25 mouse cellular contexts compared by ENCODE assay signal in genomic region chr17:71168205-71168815, GRCm38 (mm10). TPM values are rescaled to one million over a fixed set of nuclear protein-coding genes. Genes with fewer than 3 reads are reported as not detected.
DNase-seq lines count a peak whose midpoint lies in the region; ATAC-seq and TF ChIP-seq lines count a peak whose summit lies in the region.
"Had no signal": no experiment of that assay in that cellular context is flagged by ENCODE, and none has a peak within 500 bp of the region (broad histone marks: within the 10 kb centered on the region; RNA-seq: fewer than 3 reads in every experiment).

No protein-coding gene starts in this region.

- no peak for TF ChIP-seq RAD21 in MEL (IDR thresholded peaks at IDR 0.05; ENCODE audit: low read depth, low read length)

- no peak for ATAC-seq in forebrain, embryonic 16.5 days
- 0 out of 2 replicates have a peak, but pooled peaks have one; percentile 38 for ATAC-seq in liver, embryonic 12.5 days
- ATAC-seq in liver, embryonic 11.5 days (replicated peaks; ENCODE audit: low FRiP score) = no peak
- ATAC-seq in liver, postnatal 0 days = no peak
- ATAC-seq: intestine, postnatal 0 days; lung, postnatal 0 days had no signal

- no peak overlapping the region for H3K9ac ChIP-seq in forebrain, embryonic 16.5 days (replicated peaks; ENCODE audit: low read depth, low read length)
- H3K9ac ChIP-seq in liver, embryonic 12.5 days = no peak overlapping the region
- H3K9ac ChIP-seq in liver, embryonic 11.5 days (ENCODE audit: low read depth, low read length) = no peak overlapping the region
- no peak overlapping the region for H3K9ac ChIP-seq in MEL (ENCODE audit: control insufficient read depth, low read depth, low read length, poor library complexity, severe bottlenecking)
- no peak overlapping the region for H3K9ac ChIP-seq in liver, postnatal 0 days (replicated peaks)
- H3K9ac ChIP-seq: forebrain, embryonic 12.5 days; hindbrain, embryonic 12.5 days; neural tube, embryonic 12.5 days; stomach, embryonic 15.5 days had no signal

- TF ChIP-seq POLR2A in MEL (IDR thresholded peaks at IDR 0.05; ENCODE audit: control insufficient read depth in 1 of 2, insufficient read depth in 1 of 2, low read depth in 1 of 2, low read length in 2 of 2, poor library complexity in 1 of 2) = no peak

- H3K9me3 ChIP-seq in forebrain, embryonic 10.5 days = no peaks in the 10 kb centered on the region
- H3K9me3 ChIP-seq in forebrain, embryonic 16.5 days (ENCODE audit: control insufficient read depth, low read length) = no peaks in the 10 kb centered on the region
- H3K9me3 ChIP-seq in liver, embryonic 12.5 days (replicated peaks) = no peaks in the 10 kb centered on the region
- H3K9me3 ChIP-seq in liver, embryonic 11.5 days (ENCODE audit: control insufficient read depth, low read length) = no peaks in the 10 kb centered on the region
- H3K9me3 ChIP-seq in MEL (replicated peaks; ENCODE audit: insufficient read depth, low read length) = no peaks in the 10 kb centered on the region
- no peaks in the 10 kb centered on the region for H3K9me3 ChIP-seq in liver, postnatal 0 days (ENCODE audit: low read length)
- H3K9me3 ChIP-seq: forebrain, embryonic 12.5 days; hindbrain, embryonic 12.5 days; neural tube, embryonic 12.5 days; stomach, embryonic 15.5 days had no signal

- 90% methylated on average over 5 of the region's 5 CpGs for WGBS in forebrain, embryonic 10.5 days
- 83% methylated on average over 5 of the region's 5 CpGs for WGBS in forebrain, embryonic 16.5 days
- WGBS in liver, embryonic 12.5 days (ENCODE audit: insufficient replicate concordance) = 58% methylated on average over 5 of the region's 5 CpGs
- 60% methylated on average over 5 of the region's 5 CpGs for WGBS in liver, embryonic 11.5 days
- WGBS in liver, postnatal 0 days (ENCODE audit: insufficient replicate concordance) = 76% methylated on average over 5 of the region's 5 CpGs

- no peaks in the 10 kb centered on the region for H3K79me2 ChIP-seq in MEL (ENCODE audit: control insufficient read depth, insufficient read depth, low read length, poor library complexity)

- no peaks in the 10 kb centered on the region for H3K27me3 ChIP-seq in forebrain, embryonic 10.5 days (ENCODE audit: poor library complexity, severe bottlenecking)
- no peaks in the 10 kb centered on the region for H3K27me3 ChIP-seq in forebrain, embryonic 16.5 days (replicated peaks; ENCODE audit: control insufficient read depth, insufficient read depth, low read length)
- no peaks in the 10 kb centered on the region for H3K27me3 ChIP-seq in liver, embryonic 12.5 days (replicated peaks)
- no peaks in the 10 kb centered on the region for H3K27me3 ChIP-seq in liver, embryonic 11.5 days (replicated peaks; ENCODE audit: control insufficient read depth, insufficient read depth, low read length)
- no peaks in the 10 kb centered on the region for H3K27me3 ChIP-seq in MEL (ENCODE audit: control insufficient read depth in 1 of 2, insufficient read depth in 2 of 2, low read length in 2 of 2)
- H3K27me3 ChIP-seq in liver, postnatal 0 days (ENCODE audit: insufficient read depth, low read length) = no peaks in the 10 kb centered on the region
- H3K27me3 ChIP-seq: CH12.LX; forebrain, embryonic 12.5 days; hindbrain, embryonic 12.5 days; neural tube, embryonic 12.5 days; stomach, embryonic 15.5 days had no signal

- H3K36me3 ChIP-seq in forebrain, embryonic 10.5 days (replicated peaks) = no peaks in the 10 kb centered on the region
- no peaks in the 10 kb centered on the region for H3K36me3 ChIP-seq in forebrain, embryonic 16.5 days (ENCODE audit: control insufficient read depth, insufficient read depth)
- no peaks in the 10 kb centered on the region for H3K36me3 ChIP-seq in liver, embryonic 12.5 days
- no peaks in the 10 kb centered on the region for H3K36me3 ChIP-seq in liver, embryonic 11.5 days (ENCODE audit: control insufficient read depth, insufficient read depth, low read length)
- H3K36me3 ChIP-seq in MEL (ENCODE audit: control insufficient read depth in 1 of 2, insufficient read depth in 2 of 2, low read length in 2 of 2) = peaks cover 0 to 36% of the 10 kb centered on the region in 2 experiments; a peak in 2 of 4 replicates
- H3K36me3 ChIP-seq in liver, postnatal 0 days (replicated peaks; ENCODE audit: insufficient read depth, low read length) = no peaks in the 10 kb centered on the region
- H3K36me3 ChIP-seq: forebrain, embryonic 12.5 days; hindbrain, embryonic 12.5 days; neural tube, embryonic 12.5 days; stomach, embryonic 15.5 days had no signal

- H3K4me3 ChIP-seq in forebrain, embryonic 10.5 days = no peak overlapping the region
- H3K4me3 ChIP-seq in forebrain, embryonic 16.5 days (replicated peaks; ENCODE audit: low read length) = no peak overlapping the region
- H3K4me3 ChIP-seq in liver, embryonic 12.5 days = no peak overlapping the region
- H3K4me3 ChIP-seq in liver, embryonic 11.5 days (ENCODE audit: low read depth, low read length) = no peak overlapping the region
- H3K4me3 ChIP-seq in MEL (ENCODE audit: control insufficient read depth in 1 of 2, insufficient read depth in 1 of 2, low read depth in 2 of 2, low read length in 2 of 2) = no peak overlapping the region
- no peak overlapping the region for H3K4me3 ChIP-seq in liver, postnatal 0 days (ENCODE audit: low read depth, low read length)
- H3K4me3 ChIP-seq: erythroblast, embryonic 14.5 days; forebrain, embryonic 12.5 days; hindbrain, embryonic 12.5 days; myocyte; neural tube, embryonic 12.5 days; stomach, embryonic 15.5 days had no signal

- H3K4me2 ChIP-seq in forebrain, embryonic 16.5 days (ENCODE audit: low read length) = no peak overlapping the region
- no peak overlapping the region for H3K4me2 ChIP-seq in liver, embryonic 12.5 days
- H3K4me2 ChIP-seq in liver, embryonic 11.5 days = no peak overlapping the region
- H3K4me2 ChIP-seq in liver, postnatal 0 days (ENCODE audit: low read depth, low read length) = no peak overlapping the region
- H3K4me2 ChIP-seq: forebrain, embryonic 12.5 days; heart, embryonic 11.5 days; hindbrain, embryonic 12.5 days; midbrain, embryonic 11.5 days; neural tube, embryonic 12.5 days; stomach, embryonic 15.5 days had no signal

- DNase-seq in forebrain, embryonic 10.5 days (ENCODE audit: extremely low spot score, low spot score) = peak; percentile 2
- no peak for DNase-seq in liver, embryonic 11.5 days (ENCODE audit: low spot score)
- DNase-seq in MEL (ENCODE audit: low read depth, low spot score) = peak; percentile 54
- peak; percentile 4 for DNase-seq in liver, postnatal 0 days
- DNase-seq in right cerebral cortex, adult 18-20 months = no peak
- DNase-seq: adrenal gland, adult 8-10 months; cerebellum, adult 2 months; cerebellum, postnatal 14 days; gastrocnemius, postnatal 14 days; heart, postnatal 36 days; left cerebral cortex, postnatal 4 days; right cerebral cortex, postnatal 14 days had no signal

- no peaks in the 10 kb centered on the region for H3K4me1 ChIP-seq in forebrain, embryonic 10.5 days
- H3K4me1 ChIP-seq in forebrain, embryonic 16.5 days (replicated peaks; ENCODE audit: control insufficient read depth, insufficient read depth, low read length) = no peaks in the 10 kb centered on the region
- peaks cover 60% of the 10 kb centered on the region for H3K4me1 ChIP-seq in liver, embryonic 12.5 days
- peaks cover 32% of the 10 kb centered on the region for H3K4me1 ChIP-seq in liver, embryonic 11.5 days (replicated peaks; ENCODE audit: control insufficient read depth, insufficient read depth, low read length)
- H3K4me1 ChIP-seq in MEL (ENCODE audit: control insufficient read depth in 1 of 2, insufficient read depth in 2 of 2, low read length in 2 of 2) = peaks cover 34 to 46% of the 10 kb centered on the region in 2 experiments
- peaks cover 24% of the 10 kb centered on the region for H3K4me1 ChIP-seq in liver, postnatal 0 days (ENCODE audit: insufficient read depth)
- H3K4me1 ChIP-seq: forebrain, embryonic 12.5 days; hindbrain, embryonic 12.5 days; neural tube, embryonic 12.5 days; stomach, embryonic 15.5 days had no signal

- no peak for TF ChIP-seq CTCF in MEL (IDR thresholded peaks at IDR 0.05 in 2 of 3, conservative IDR thresholded peaks at IDR 0.05 in 1 of 3; ENCODE audit: control insufficient read depth in 1 of 3, insufficient read depth in 1 of 3, low read depth in 2 of 3, low read length in 3 of 3, poor library complexity in 1 of 3, severe bottlenecking in 1 of 3)
- TF ChIP-seq CTCF in liver, postnatal 0 days (IDR thresholded peaks at IDR 0.05; ENCODE audit: low read depth) = no peak

- TF ChIP-seq EP300 in MEL (IDR thresholded peaks at IDR 0.05; ENCODE audit: low read depth in 1 of 2, low read length in 2 of 2) = peak; percentile 38 to 46; a peak in 2 of 4 replicates
- no peak for TF ChIP-seq EP300 in liver, postnatal 0 days (IDR thresholded peaks at IDR 0.05; ENCODE audit: low read depth)

- no peak overlapping the region for H3K27ac ChIP-seq in forebrain, embryonic 10.5 days
- H3K27ac ChIP-seq in forebrain, embryonic 16.5 days (ENCODE audit: low read length) = no peak overlapping the region
- H3K27ac ChIP-seq in liver, embryonic 12.5 days = peak overlapping the region; percentile 72
- no peak overlapping the region; the same call in 1 of the 2 replicates for H3K27ac ChIP-seq in liver, embryonic 11.5 days (ENCODE audit: low read depth, low read length)
- no peak overlapping the region for H3K27ac ChIP-seq in MEL (ENCODE audit: control insufficient read depth, low read depth, low read length)
- H3K27ac ChIP-seq in liver, postnatal 0 days (ENCODE audit: low read depth) = no peak overlapping the region
- H3K27ac ChIP-seq: forebrain, embryonic 12.5 days; hindbrain, embryonic 12.5 days; neural tube, embryonic 12.5 days; stomach, embryonic 15.5 days had no signal

TF ChIP-seq in MEL, 35 proteins besides CTCF, POLR2A, EP300 and RAD21 (continues in another document):
- TF ChIP-seq TCF12 (IDR thresholded peaks at IDR 0.05; ENCODE audit: low read depth, low read length) = peak; percentile 34; the same call in 1 of the 2 replicates
- TF ChIP-seq MYB (IDR thresholded peaks at IDR 0.05; ENCODE audit: low read depth, low read length) = 0 out of 2 replicates have a peak, but pooled peaks have one; percentile 12
- TF ChIP-seq BHLHE40 (IDR thresholded peaks at IDR 0.05; ENCODE audit: borderline replicate concordance, low read depth, low read length) = peak; percentile 39; the same call in 1 of the 2 replicates
- TF ChIP-seq RCOR1 (IDR thresholded peaks at IDR 0.05; ENCODE audit: low read depth, low read length) = no peak
- no peak for TF ChIP-seq MYC (IDR thresholded peaks at IDR 0.05; ENCODE audit: low read depth, low read length)

RNA-seq across cellular contexts. Expression of gene Lpin2, which starts 14.1 kb away (rescaled TPM):
- polyA plus RNA-seq in forebrain, embryonic 10.5 days (2016; fragmentation: Nextera tagmentation; extraction: Ambion mirVana) = 47.6 and 48.0 TPM in 2 replicates
- 35.6 and 40.1 TPM in 2 replicates for polyA plus RNA-seq in forebrain, embryonic 16.5 days (2015; fragmentation: Nextera tagmentation; extraction: Ambion mirVana)
- 40.1 and 42.5 TPM in 2 replicates for polyA plus RNA-seq in liver, embryonic 12.5 days (2016; fragmentation: Nextera tagmentation; extraction: Ambion mirVana)
- polyA plus RNA-seq in liver, embryonic 11.5 days (2014; fragmentation: Nextera tagmentation; extraction: Ambion mirVana) = 37.7 and 37.9 TPM in 2 replicates
- 22.4 and 24.4 TPM in 2 replicates for total RNA-seq in MEL (2012; rRNA removed)
- polyA plus RNA-seq in MEL (2012; ENCODE audit: insufficient read depth in 1 of 2, insufficient read length in 2 of 2, low read depth in 1 of 2, low replicate concordance in 2 of 2, missing spikeins in 1 of 2) = 10 to 100 TPM in 1 of 2 experiments, not detected in 1; 32.1 TPM
- 34.0 and 44.5 TPM in 2 replicates for polyA plus RNA-seq in liver, postnatal 0 days (2015; fragmentation: Nextera tagmentation; extraction: Ambion mirVana)

Comparison
In these comparisons a context has a peak if more than half of its experiments do, and no peak if none do; other contexts are left out.
1. DNase-seq: peak in forebrain, embryonic 10.5 days (single experiment), MEL (single experiment) and liver, postnatal 0 days (single experiment); none in liver, embryonic 11.5 days (single experiment) and right cerebral cortex, adult 18-20 months (single experiment).